Mouse (Mus musculus) limb, embryonic 13.5 days (tissue): ENCODE measurements at regions not wholly inside any gene's neighbourhood (a gene's known extent, or its start where the extent isn't known, plus 50 kb on each side); places are given as distances from the start of the nearest gene placed in this dataset.
"Not testable (repeated sequence)": the region's sequence is repeated elsewhere in the genome, so short reads cannot be mapped to it uniquely, and the experiment has no call there.

Experiments used
- ATAC-seq: fragments of 200-750 bp; cut with Nextera tagmentation; 2 replicates; pipeline ENCODE4 v1.8.0; 2017; ENCODE audit warnings: low read depth, moderate number of reproducible peaks, moderate TSS enrichment; ENCODE audit not compliant: low FRiP score
- H3K27ac ChIP-seq: fragments of 300-500 bp; sonication (generic); 2 replicates; pipeline ENCODE4 v1.5.1; 2015; ENCODE audit warnings: inconsistent platforms, mild to moderate bottlenecking, moderate library complexity
- H3K27me3 ChIP-seq: fragments of 300-500 bp; sonication (generic); 2 replicates; pipeline ENCODE4 v1.6.1; 2015; ENCODE audit warnings: mild to moderate bottlenecking, inconsistent platforms
- H3K36me3 ChIP-seq: fragments of 300-500 bp; sonication (generic); 2 replicates; pipeline ENCODE4 v1.6.1; 2015; ENCODE audit warnings: inconsistent platforms, mild to moderate bottlenecking, moderate library complexity
- H3K4me1 ChIP-seq: fragments of 300-500 bp; sonication (generic); 2 replicates; pipeline ENCODE4 v1.6.1; 2015; ENCODE audit warnings: inconsistent platforms
- H3K4me2 ChIP-seq: fragments of 300-500 bp; sonication (generic); replicated peaks from 2 replicates; pipeline ENCODE4 v1.6.1; 2015; ENCODE audit warnings: inconsistent platforms, mild to moderate bottlenecking, moderate library complexity
- H3K4me3 ChIP-seq: fragments of 300-500 bp; sonication (generic); 2 replicates; pipeline ENCODE4 v1.5.1; 2015; ENCODE audit warnings: moderate library complexity, mild to moderate bottlenecking, inconsistent platforms
- H3K9ac ChIP-seq: fragments of 300-500 bp; sonication (generic); 2 replicates; pipeline ENCODE4 v1.6.1; 2015; ENCODE audit warnings: mild to moderate bottlenecking, inconsistent platforms
- H3K9me3 ChIP-seq: fragments of 300-500 bp; sonication (generic); 2 replicates; pipeline ENCODE4 v1.6.1; 2016; ENCODE audit warnings: inconsistent platforms
- WGBS: fragments of 180-500 bp; shearing (Covaris S2); methylation state at CpG from one replicate; pipeline ENCODE4 v1.1.7; 2015; 5-methylcytosine and 5-hydroxymethylcytosine counted together

GRCm38 (mm10) chr9:33080774-33081173 lies 444.8 kb downstream of the Ets1 start:
- no peak; the same call in 1 of the 2 replicates for ATAC-seq
- no peak overlapping the region for H3K27ac ChIP-seq
- H3K4me1 ChIP-seq: peaks cover 13% of the 10 kb centered on the region
- no peak overlapping the region for H3K4me3 ChIP-seq
- WGBS: 19% methylated on average over 6 of the region's 6 CpGs
- H3K4me2 ChIP-seq: peak overlapping the region; percentile 41
- H3K9ac ChIP-seq: no peak overlapping the region
- no peaks in the 10 kb centered on the region for H3K27me3 ChIP-seq
- H3K36me3 ChIP-seq: no peaks in the 10 kb centered on the region
- no peaks in the 10 kb centered on the region for H3K9me3 ChIP-seq

- H3K9ac ChIP-seq: no peak overlapping the region
- H3K27ac ChIP-seq: no peak overlapping the region
- no peaks in the 10 kb centered on the region for H3K4me1 ChIP-seq
- 81% methylated on average over 3 of the region's 3 CpGs for WGBS
- ATAC-seq: no peak
- no peak overlapping the region for H3K4me3 ChIP-seq
- no peaks in the 10 kb centered on the region for H3K27me3 ChIP-seq
- H3K9me3 ChIP-seq: no peaks in the 10 kb centered on the region
- H3K36me3 ChIP-seq: no peaks in the 10 kb centered on the region
- H3K4me2 ChIP-seq: no peak overlapping the region
These were observed 454.0 kb downstream of the Ets1 start for GRCm38 (mm10) chr9:33089977-33090376.

- Histone ChIP-seq H3K36me3 (no peaks in the 10 kb centered on the region), H3K9ac (no peak overlapping the region), H3K4me3 (no peak overlapping the region), H3K4me1 (no peaks in the 10 kb centered on the region), H3K9me3 (no peaks in the 10 kb centered on the region), H3K27ac (no peak overlapping the region), H3K4me2 (no peak overlapping the region), H3K27me3 (no peaks in the 10 kb centered on the region)
- ATAC-seq: no peak
- WGBS: 76% methylated on average over 3 of the region's 3 CpGs
These were observed 455.6 kb downstream of the Ets1 start for GRCm38 (mm10) chr9:33091664-33092063.

GRCm38 (mm10) chr9:33095654-33096053 lies 459.6 kb downstream of the Ets1 start:
- no peak for ATAC-seq
- Histone ChIP-seq H3K9me3 (no peaks in the 10 kb centered on the region), H3K27me3 (no peaks in the 10 kb centered on the region), H3K27ac (no peak overlapping the region), H3K4me3 (no peak overlapping the region), H3K9ac (no peak overlapping the region), H3K4me1 (no peaks in the 10 kb centered on the region), H3K36me3 (no peaks in the 10 kb centered on the region), H3K4me2 (no peak overlapping the region)
- 3% methylated on average over 3 of the region's 3 CpGs for WGBS

GRCm38 (mm10) chr9:33101206-33101605 lies 465.2 kb downstream of the Ets1 start:
- Histone ChIP-seq H3K27me3 (no peaks in the 10 kb centered on the region), H3K4me1 (peaks cover 22% of the 10 kb centered on the region), H3K36me3 (no peaks in the 10 kb centered on the region), H3K9me3 (no peaks in the 10 kb centered on the region), H3K27ac (no peak overlapping the region), H3K9ac (no peak overlapping the region), H3K4me3 (no peak overlapping the region), H3K4me2 (no peak overlapping the region)
- WGBS: 70% methylated on average over 3 of the region's 3 CpGs
- no peak for ATAC-seq

- no peak overlapping the region for H3K4me3 ChIP-seq
- 5% methylated on average over 3 of the region's 3 CpGs for WGBS
- H3K9me3 ChIP-seq: no peaks in the 10 kb centered on the region
- H3K27ac ChIP-seq: peak overlapping the region; percentile 34; the same call in 1 of the 2 replicates
- ATAC-seq: peak; percentile 59; the same call in 1 of the 2 replicates
- H3K4me2 ChIP-seq: no peak overlapping the region; the same call in 1 of the 2 replicates
- no peak overlapping the region for H3K9ac ChIP-seq
- no peaks in the 10 kb centered on the region for H3K36me3 ChIP-seq
- H3K27me3 ChIP-seq: no peaks in the 10 kb centered on the region
- H3K4me1 ChIP-seq: peaks cover 22% of the 10 kb centered on the region
These were observed 468.6 kb downstream of the Ets1 start for GRCm38 (mm10) chr9:33104623-33105074.

GRCm38 (mm10) chr9:33123841-33124240 lies 487.8 kb downstream of the Ets1 start:
- H3K4me3 ChIP-seq: no peak overlapping the region

GRCm38 (mm10) chr9:33152186-33152585 lies 516.2 kb downstream of the Ets1 start:
- Histone ChIP-seq H3K9me3 (no peaks in the 10 kb centered on the region), H3K27ac (0 out of 2 replicates have a peak overlapping the region, but pooled peaks have one; percentile 15), H3K4me1 (peaks cover 7% of the 10 kb centered on the region; the same call in 1 of the 2 replicates), H3K27me3 (no peaks in the 10 kb centered on the region), H3K9ac (no peak overlapping the region), H3K4me2 (no peak overlapping the region), H3K4me3 (no peak overlapping the region), H3K36me3 (no peaks in the 10 kb centered on the region)
- 16% methylated on average over 1 of the region's 1 CpGs for WGBS
- no peak for ATAC-seq

More at GRCm38 (mm10) chr9:33123841-33124240, 487.8 kb downstream of the Ets1 start:
- H3K27ac ChIP-seq: no peak overlapping the region
- no peaks in the 10 kb centered on the region for H3K9me3 ChIP-seq
- H3K9ac ChIP-seq: no peak overlapping the region
- H3K4me2 ChIP-seq: no peak overlapping the region
- ATAC-seq: no peak
- H3K4me1 ChIP-seq: no peaks in the 10 kb centered on the region
- 92% methylated on average over 1 of the region's 1 CpGs for WGBS
- no peaks in the 10 kb centered on the region for H3K36me3 ChIP-seq
- H3K27me3 ChIP-seq: no peaks in the 10 kb centered on the region

- Histone ChIP-seq H3K9ac (no peak overlapping the region), H3K4me3 (no peak overlapping the region), H3K36me3 (no peaks in the 10 kb centered on the region), H3K9me3 (no peaks in the 10 kb centered on the region), H3K4me2 (no peak overlapping the region), H3K4me1 (no peaks in the 10 kb centered on the region), H3K27me3 (no peaks in the 10 kb centered on the region), H3K27ac (no peak overlapping the region)
- no peak for ATAC-seq
- 79% methylated on average over 6 of the region's 6 CpGs for WGBS
These were observed 532.1 kb downstream of the Ets1 start for GRCm38 (mm10) chr9:33168159-33168558.

- H3K9me3 ChIP-seq, H3K36me3 ChIP-seq, ATAC-seq, H3K4me2 ChIP-seq, H3K4me3 ChIP-seq, H3K27me3 ChIP-seq, H3K4me1 ChIP-seq, H3K27ac ChIP-seq, H3K9ac ChIP-seq: not testable (repeated sequence)
- 89% methylated on average over 1 of the region's 1 CpGs for WGBS
These were observed 533.1 kb downstream of the Ets1 start for GRCm38 (mm10) chr9:33169093-33169492.

GRCm38 (mm10) chr9:33180066-33180465 lies 544.0 kb downstream of the Ets1 start:
- H3K4me2 ChIP-seq: no peak overlapping the region
- no peak overlapping the region for H3K27ac ChIP-seq
- H3K9me3 ChIP-seq: no peaks in the 10 kb centered on the region
- no peaks in the 10 kb centered on the region for H3K4me1 ChIP-seq
- no peaks in the 10 kb centered on the region for H3K27me3 ChIP-seq
- no peak overlapping the region for H3K4me3 ChIP-seq
- H3K36me3 ChIP-seq: no peaks in the 10 kb centered on the region
- no peak for ATAC-seq
- no peak overlapping the region for H3K9ac ChIP-seq

- no peak overlapping the region for H3K4me3 ChIP-seq
- no peak for ATAC-seq
- H3K9ac ChIP-seq: no peak overlapping the region
- H3K27ac ChIP-seq: no peak overlapping the region
- no peaks in the 10 kb centered on the region for H3K4me1 ChIP-seq
- WGBS: 76% methylated on average over 3 of the region's 3 CpGs
- no peak overlapping the region for H3K4me2 ChIP-seq
- no peaks in the 10 kb centered on the region for H3K9me3 ChIP-seq
- no peaks in the 10 kb centered on the region for H3K27me3 ChIP-seq
- H3K36me3 ChIP-seq: no peaks in the 10 kb centered on the region
These were observed 551.2 kb downstream of the Ets1 start for GRCm38 (mm10) chr9:33187187-33187586.

GRCm38 (mm10) chr9:33209083-33209482 lies 573.1 kb downstream of the Ets1 start:
- no peak for ATAC-seq
- no peaks in the 10 kb centered on the region for H3K27me3 ChIP-seq
- H3K36me3 ChIP-seq: no peaks in the 10 kb centered on the region
- no peak overlapping the region for H3K4me3 ChIP-seq
- WGBS: 70% methylated on average over 2 of the region's 2 CpGs
- no peaks in the 10 kb centered on the region for H3K9me3 ChIP-seq
- H3K27ac ChIP-seq: no peak overlapping the region
- H3K9ac ChIP-seq: no peak overlapping the region
- H3K4me1 ChIP-seq: no peaks in the 10 kb centered on the region
- no peak overlapping the region for H3K4me2 ChIP-seq
